Mouse (Mus musculus): ENCODE data around the gene Arfip2. TPM values are rescaled to one million over a fixed set of nuclear protein-coding genes. Genes with fewer than 3 reads are reported as not detected.

Gene Arfip2
- polyA plus RNA-seq, 1 experiment: 13.3 TPM

GRCm38 (mm10) chr7:105602860-105603623 is 37.2 kb downstream of the Arfip2 start:
- no peak for TF ChIP-seq POLR2A (IDR thresholded peaks at IDR 0.05; ENCODE audit: borderline replicate concordance, control insufficient read depth, low read depth, low read length)
- peak; percentile 76 for TF ChIP-seq CTCF (IDR thresholded peaks at IDR 0.05; ENCODE audit: control insufficient read depth, insufficient read depth, low read length)
- Histone ChIP-seq H3K27ac (ENCODE audit: control insufficient read depth, insufficient read depth, low read depth, low read length, poor library complexity) (no peak overlapping the region), H3K4me1 (ENCODE audit: control insufficient read depth, insufficient read depth, low read length) (no peaks in the 10 kb centered on the region), H3K4me3 (replicated peaks; ENCODE audit: control insufficient read depth, low read depth, low read length) (no peak overlapping the region)
- 41% methylated on average over 9 of the region's 9 CpGs for WGBS

GRCm38 (mm10) chr7:105590097-105590496 is 50.1 kb downstream of the Arfip2 start:
- Histone ChIP-seq H3K4me1 (ENCODE audit: control insufficient read depth, insufficient read depth, low read length) (no peaks in the 10 kb centered on the region), H3K27ac (ENCODE audit: control insufficient read depth, insufficient read depth, low read depth, low read length, poor library complexity) (no peak overlapping the region), H3K4me3 (replicated peaks; ENCODE audit: control insufficient read depth, low read depth, low read length) (no peak overlapping the region)
- no peak for TF ChIP-seq CTCF (IDR thresholded peaks at IDR 0.05; ENCODE audit: control insufficient read depth, insufficient read depth, low read length)
- TF ChIP-seq POLR2A (IDR thresholded peaks at IDR 0.05; ENCODE audit: borderline replicate concordance, control insufficient read depth, low read depth, low read length): no peak
- 83% methylated on average over 7 of the region's 7 CpGs for WGBS

- no peaks in the 10 kb centered on the region for H3K4me1 ChIP-seq (ENCODE audit: control insufficient read depth, insufficient read depth, low read length)
- TF ChIP-seq CTCF (IDR thresholded peaks at IDR 0.05; ENCODE audit: control insufficient read depth, insufficient read depth, low read length): no peak
- no peak for TF ChIP-seq POLR2A (IDR thresholded peaks at IDR 0.05; ENCODE audit: borderline replicate concordance, control insufficient read depth, low read depth, low read length)
- H3K27ac ChIP-seq (ENCODE audit: control insufficient read depth, insufficient read depth, low read depth, low read length, poor library complexity): no peak overlapping the region
- no peak overlapping the region for H3K4me3 ChIP-seq (replicated peaks; ENCODE audit: control insufficient read depth, low read depth, low read length)
- WGBS: 41% methylated on average over 9 of the region's 9 CpGs
Measured at GRCm38 (mm10) chr7:105588325-105588912, 51.8 kb downstream of the Arfip2 start.

Other genes with a start within 250 kb of the Arfip2 start
- 31.1 and 112 TPM in 2 replicates for gene Fam160a2, start 240.4 kb downstream of the Arfip2 start, polyA plus RNA-seq (2011; ENCODE audit: insufficient read depth, insufficient read length, low replicate concordance, missing spikeins)
- gene Cnga4, start 235.8 kb downstream of the Arfip2 start, polyA plus RNA-seq (2011; ENCODE audit: insufficient read depth, insufficient read length, low replicate concordance, missing spikeins): 0.60 TPM in 1 of 2 replicates, not detected in the other
- gene Cckbr, start 214.7 kb downstream of the Arfip2 start, polyA plus RNA-seq (2011; ENCODE audit: insufficient read depth, insufficient read length, low replicate concordance, missing spikeins): not detected in 2 replicates
- gene Cavin3, start 158.1 kb downstream of the Arfip2 start, polyA plus RNA-seq (2011; ENCODE audit: insufficient read depth, insufficient read length, low replicate concordance, missing spikeins): 6.1 and 7.6 TPM in 2 replicates
- 4.3 and 9.2 TPM in 2 replicates for gene Smpd1, start 86.1 kb downstream of the Arfip2 start, polyA plus RNA-seq (2011; ENCODE audit: insufficient read depth, insufficient read length, low replicate concordance, missing spikeins)
- 0.80 and 1.1 TPM in 2 replicates for gene Apbb1, start 58.8 kb downstream of the Arfip2 start, polyA plus RNA-seq (2011; ENCODE audit: insufficient read depth, insufficient read length, low replicate concordance, missing spikeins)
- 5.9 and 19.9 TPM in 2 replicates for gene Hpx, start 40.3 kb downstream of the Arfip2 start, polyA plus RNA-seq (2011; ENCODE audit: insufficient read depth, insufficient read length, low replicate concordance, missing spikeins)
- 7.6 and 15.9 TPM in 2 replicates for gene Trim3, start 6.8 kb downstream of the Arfip2 start, polyA plus RNA-seq (2011; ENCODE audit: insufficient read depth, insufficient read length, low replicate concordance, missing spikeins)
- 76.3 and 146 TPM in 2 replicates for gene Timm10b, start 360 bp downstream of the Arfip2 start, polyA plus RNA-seq (2011; ENCODE audit: insufficient read depth, insufficient read length, low replicate concordance, missing spikeins)
- gene Gm45799, start 136 bp upstream of the Arfip2 start, polyA plus RNA-seq (2011; ENCODE audit: insufficient read depth, insufficient read length, low replicate concordance, missing spikeins): 1.4 and 6.0 TPM in 2 replicates
- gene Dnhd1, start 10.4 kb upstream of the Arfip2 start, polyA plus RNA-seq (2011; ENCODE audit: insufficient read depth, insufficient read length, low replicate concordance, missing spikeins): 0.40 and 4.5 TPM in 2 replicates
- gene Ilk, start 96.2 kb upstream of the Arfip2 start, polyA plus RNA-seq (2011; ENCODE audit: insufficient read depth, insufficient read length, low replicate concordance, missing spikeins): 79.3 and 114 TPM in 2 replicates
- 19.1 and 26.7 TPM in 2 replicates for gene Rrp8, start 97.0 kb upstream of the Arfip2 start, polyA plus RNA-seq (2011; ENCODE audit: insufficient read depth, insufficient read length, low replicate concordance, missing spikeins)
- gene Taf10, start 103.9 kb upstream of the Arfip2 start, polyA plus RNA-seq (2011; ENCODE audit: insufficient read depth, insufficient read length, low replicate concordance, missing spikeins): 152 and 185 TPM in 2 replicates
- 13.8 and 20.0 TPM in 2 replicates for gene Tpp1, start 111.8 kb upstream of the Arfip2 start, polyA plus RNA-seq (2011; ENCODE audit: insufficient read depth, insufficient read length, low replicate concordance, missing spikeins)
- 0.17 and 0.49 TPM in 2 replicates for gene Dchs1, start 147.2 kb upstream of the Arfip2 start, polyA plus RNA-seq (2011; ENCODE audit: insufficient read depth, insufficient read length, low replicate concordance, missing spikeins)
- gene Mrpl17, start 170.7 kb upstream of the Arfip2 start, polyA plus RNA-seq (2011; ENCODE audit: insufficient read depth, insufficient read length, low replicate concordance, missing spikeins): 37.5 and 42.2 TPM in 2 replicates